Mouse (Mus musculus): Measurements from ENCODE around the gene Rps8. TPM values are rescaled to one million over a fixed set of nuclear protein-coding genes. Genes with fewer than 3 reads are reported as not detected.

The Rps8 gene
- polyA plus RNA-seq, 1 experiment from 2014 or later, result 894 TPM

- Histone ChIP-seq H3K36me3 (ENCODE audit: control insufficient read depth, insufficient read depth, low read length) (no peaks in the 10 kb centered on the region), H3K9me3 (replicated peaks; ENCODE audit: control insufficient read depth, low read length) (no peaks in the 10 kb centered on the region), H3K9ac (ENCODE audit: low read depth, low read length) (no peak overlapping the region), H3K4me3 (ENCODE audit: low read depth, low read length) (no peak overlapping the region), H3K4me2 (no peak overlapping the region), H3K4me1 (ENCODE audit: control insufficient read depth, insufficient read depth, low read length) (0 out of 2 replicates have a peak, but pooled peaks cover 4% of the 10 kb centered on the region), H3K27me3 (ENCODE audit: control insufficient read depth, insufficient read depth, low read length) (no peaks in the 10 kb centered on the region), H3K27ac (ENCODE audit: low read depth, low read length) (no peak overlapping the region)
- WGBS (ENCODE audit: insufficient replicate concordance), result 76% methylated on average over 5 of the region's 5 CpGs
- no peak for ATAC-seq (replicated peaks; ENCODE audit: insufficient number of reproducible peaks, low FRiP score, low TSS enrichment)
These were observed 40.5 kb downstream of the Rps8 start for GRCm38 (mm10) chr4:117115592-117115991.

- H3K27ac ChIP-seq (ENCODE audit: low read depth, low read length), result no peak overlapping the region
- H3K9ac ChIP-seq (ENCODE audit: low read depth, low read length), result no peak overlapping the region
- no peak overlapping the region for H3K4me2 ChIP-seq
- H3K4me1 ChIP-seq (ENCODE audit: control insufficient read depth, insufficient read depth, low read length), result no peaks in the 10 kb centered on the region
- 89% methylated on average over 1 of the region's 1 CpGs for WGBS (ENCODE audit: insufficient replicate concordance)
- no peaks in the 10 kb centered on the region for H3K9me3 ChIP-seq (replicated peaks; ENCODE audit: control insufficient read depth, low read length)
- no peaks in the 10 kb centered on the region for H3K36me3 ChIP-seq (ENCODE audit: control insufficient read depth, insufficient read depth, low read length)
- no peaks in the 10 kb centered on the region for H3K27me3 ChIP-seq (ENCODE audit: control insufficient read depth, insufficient read depth, low read length)
- ATAC-seq (replicated peaks; ENCODE audit: insufficient number of reproducible peaks, low FRiP score, low TSS enrichment), result no peak
- no peak overlapping the region for H3K4me3 ChIP-seq (ENCODE audit: low read depth, low read length)
These were observed 42.8 kb downstream of the Rps8 start for GRCm38 (mm10) chr4:117113237-117113636.

- 87% methylated on average over 11 of the region's 11 CpGs for WGBS (ENCODE audit: insufficient replicate concordance)
- no peaks in the 10 kb centered on the region for H3K36me3 ChIP-seq (ENCODE audit: control insufficient read depth, insufficient read depth, low read length)
These were observed 45.1 kb downstream of the Rps8 start for GRCm38 (mm10) chr4:117110985-117111384.

GRCm38 (mm10) chr4:117110249-117110648, 45.8 kb downstream of the Rps8 start:
- H3K27me3 ChIP-seq (ENCODE audit: control insufficient read depth, insufficient read depth, low read length), result no peaks in the 10 kb centered on the region

More at GRCm38 (mm10) chr4:117110985-117111384, 45.1 kb downstream of the Rps8 start:
- H3K9ac ChIP-seq (ENCODE audit: low read depth, low read length), result no peak overlapping the region
- H3K27ac ChIP-seq (ENCODE audit: low read depth, low read length), result no peak overlapping the region
- no peaks in the 10 kb centered on the region for H3K27me3 ChIP-seq (ENCODE audit: control insufficient read depth, insufficient read depth, low read length)
- no peaks in the 10 kb centered on the region for H3K9me3 ChIP-seq (replicated peaks; ENCODE audit: control insufficient read depth, low read length)
- no peak overlapping the region for H3K4me2 ChIP-seq
- no peaks in the 10 kb centered on the region for H3K4me1 ChIP-seq (ENCODE audit: control insufficient read depth, insufficient read depth, low read length)
- no peak overlapping the region for H3K4me3 ChIP-seq (ENCODE audit: low read depth, low read length)
- no peak for ATAC-seq (replicated peaks; ENCODE audit: insufficient number of reproducible peaks, low FRiP score, low TSS enrichment)

GRCm38 (mm10) chr4:117109330-117109729, 46.7 kb downstream of the Rps8 start:
- H3K4me2 ChIP-seq, result no peak overlapping the region
- ATAC-seq (replicated peaks; ENCODE audit: insufficient number of reproducible peaks, low FRiP score, low TSS enrichment), result no peak
- no peaks in the 10 kb centered on the region for H3K36me3 ChIP-seq (ENCODE audit: control insufficient read depth, insufficient read depth, low read length)

More at GRCm38 (mm10) chr4:117110249-117110648, 45.8 kb downstream of the Rps8 start:
- Histone ChIP-seq H3K4me3 (ENCODE audit: low read depth, low read length) (no peak overlapping the region), H3K9ac (ENCODE audit: low read depth, low read length) (no peak overlapping the region), H3K4me2 (no peak overlapping the region), H3K27ac (ENCODE audit: low read depth, low read length) (no peak overlapping the region), H3K36me3 (ENCODE audit: control insufficient read depth, insufficient read depth, low read length) (no peaks in the 10 kb centered on the region), H3K4me1 (ENCODE audit: control insufficient read depth, insufficient read depth, low read length) (no peaks in the 10 kb centered on the region), H3K9me3 (replicated peaks; ENCODE audit: control insufficient read depth, low read length) (no peaks in the 10 kb centered on the region)
- 87% methylated on average over 13 of the region's 13 CpGs for WGBS (ENCODE audit: insufficient replicate concordance)
- ATAC-seq (replicated peaks; ENCODE audit: insufficient number of reproducible peaks, low FRiP score, low TSS enrichment), result no peak

GRCm38 (mm10) chr4:117108524-117108849, 47.6 kb downstream of the Rps8 start:
- no peak for ATAC-seq (replicated peaks; ENCODE audit: insufficient number of reproducible peaks, low FRiP score, low TSS enrichment)

More at GRCm38 (mm10) chr4:117109330-117109729, 46.7 kb downstream of the Rps8 start:
- Histone ChIP-seq H3K27ac (ENCODE audit: low read depth, low read length) (no peak overlapping the region), H3K9ac (ENCODE audit: low read depth, low read length) (no peak overlapping the region), H3K4me3 (ENCODE audit: low read depth, low read length) (no peak overlapping the region), H3K4me1 (ENCODE audit: control insufficient read depth, insufficient read depth, low read length) (no peaks in the 10 kb centered on the region), H3K9me3 (replicated peaks; ENCODE audit: control insufficient read depth, low read length) (no peaks in the 10 kb centered on the region), H3K27me3 (ENCODE audit: control insufficient read depth, insufficient read depth, low read length) (no peaks in the 10 kb centered on the region)
- WGBS (ENCODE audit: insufficient replicate concordance), result 84% methylated on average over 25 of the region's 25 CpGs

GRCm38 (mm10) chr4:117107813-117108523, 48.1 kb downstream of the Rps8 start:
- H3K9me3 ChIP-seq (replicated peaks; ENCODE audit: control insufficient read depth, low read length), result no peaks in the 10 kb centered on the region
- 87% methylated on average over 18 of the region's 18 CpGs for WGBS (ENCODE audit: insufficient replicate concordance)
- no peaks in the 10 kb centered on the region for H3K27me3 ChIP-seq (ENCODE audit: control insufficient read depth, insufficient read depth, low read length)
- no peak for ATAC-seq (replicated peaks; ENCODE audit: insufficient number of reproducible peaks, low FRiP score, low TSS enrichment)
- H3K27ac ChIP-seq (ENCODE audit: low read depth, low read length), result no peak overlapping the region
- no peak overlapping the region for H3K9ac ChIP-seq (ENCODE audit: low read depth, low read length)
- H3K4me2 ChIP-seq, result no peak overlapping the region
- H3K4me3 ChIP-seq (ENCODE audit: low read depth, low read length), result no peak overlapping the region
- H3K4me1 ChIP-seq (ENCODE audit: control insufficient read depth, insufficient read depth, low read length), result no peaks in the 10 kb centered on the region
- H3K36me3 ChIP-seq (ENCODE audit: control insufficient read depth, insufficient read depth, low read length), result no peaks in the 10 kb centered on the region

More at GRCm38 (mm10) chr4:117108524-117108849, 47.6 kb downstream of the Rps8 start:
- Histone ChIP-seq H3K27me3 (ENCODE audit: control insufficient read depth, insufficient read depth, low read length) (no peaks in the 10 kb centered on the region), H3K27ac (ENCODE audit: low read depth, low read length) (no peak overlapping the region), H3K4me2 (no peak overlapping the region), H3K36me3 (ENCODE audit: control insufficient read depth, insufficient read depth, low read length) (no peaks in the 10 kb centered on the region), H3K9me3 (replicated peaks; ENCODE audit: control insufficient read depth, low read length) (no peaks in the 10 kb centered on the region), H3K4me3 (ENCODE audit: low read depth, low read length) (no peak overlapping the region), H3K9ac (ENCODE audit: low read depth, low read length) (no peak overlapping the region), H3K4me1 (ENCODE audit: control insufficient read depth, insufficient read depth, low read length) (no peaks in the 10 kb centered on the region)
- 85% methylated on average over 6 of the region's 6 CpGs for WGBS (ENCODE audit: insufficient replicate concordance)

- H3K4me1 ChIP-seq (ENCODE audit: control insufficient read depth, insufficient read depth, low read length), result no peaks in the 10 kb centered on the region
- H3K9ac ChIP-seq (ENCODE audit: low read depth, low read length), result no peak overlapping the region
- WGBS (ENCODE audit: insufficient replicate concordance), result 62% methylated on average over 10 of the region's 10 CpGs
- ATAC-seq (replicated peaks; ENCODE audit: insufficient number of reproducible peaks, low FRiP score, low TSS enrichment), result no peak
- no peak overlapping the region for H3K27ac ChIP-seq (ENCODE audit: low read depth, low read length)
- H3K36me3 ChIP-seq (ENCODE audit: control insufficient read depth, insufficient read depth, low read length), result no peaks in the 10 kb centered on the region
- H3K27me3 ChIP-seq (ENCODE audit: control insufficient read depth, insufficient read depth, low read length), result no peaks in the 10 kb centered on the region
- H3K9me3 ChIP-seq (replicated peaks; ENCODE audit: control insufficient read depth, low read length), result no peaks in the 10 kb centered on the region
- no peak overlapping the region for H3K4me2 ChIP-seq
- H3K4me3 ChIP-seq (ENCODE audit: low read depth, low read length), result no peak overlapping the region
These were observed 50.9 kb downstream of the Rps8 start for GRCm38 (mm10) chr4:117105127-117105526.

GRCm38 (mm10) chr4:117104672-117105071, 51.4 kb downstream of the Rps8 start:
- no peak overlapping the region for H3K9ac ChIP-seq (ENCODE audit: low read depth, low read length)
- no peak for ATAC-seq (replicated peaks; ENCODE audit: insufficient number of reproducible peaks, low FRiP score, low TSS enrichment)
- H3K36me3 ChIP-seq (ENCODE audit: control insufficient read depth, insufficient read depth, low read length), result no peaks in the 10 kb centered on the region
- no peak overlapping the region for H3K27ac ChIP-seq (ENCODE audit: low read depth, low read length)
- no peaks in the 10 kb centered on the region for H3K27me3 ChIP-seq (ENCODE audit: control insufficient read depth, insufficient read depth, low read length)
- H3K9me3 ChIP-seq (replicated peaks; ENCODE audit: control insufficient read depth, low read length), result no peaks in the 10 kb centered on the region
- H3K4me2 ChIP-seq, result no peak overlapping the region
- no peak overlapping the region for H3K4me3 ChIP-seq (ENCODE audit: low read depth, low read length)
- no peaks in the 10 kb centered on the region for H3K4me1 ChIP-seq (ENCODE audit: control insufficient read depth, insufficient read depth, low read length)
- whole genome bisulfite sequencing (ENCODE audit: insufficient replicate concordance), result 79% methylated on average over 10 of the region's 10 CpGs
